ENCODE assay signal across 8 mouse cellular contexts in genomic region chr3:108256719-108257637, GRCm38 (mm10). TPM values are rescaled to one million over a fixed set of nuclear protein-coding genes. Genes with fewer than 3 reads are reported as not detected.
DNase-seq lines count a peak whose midpoint lies in the region; ATAC-seq and TF ChIP-seq lines count a peak whose summit lies in the region.

Gene Psma5, plus strand, starts transcription at chr3:108256926.

- peaks cover 3% of the 10 kb centered on the region for H3K36me3 ChIP-seq in heart, embryonic 12.5 days
- 0 out of 2 replicates have a peak, but pooled peaks cover 2% of the 10 kb centered on the region for H3K36me3 ChIP-seq in kidney, postnatal 0 days (ENCODE audit: insufficient read depth, low read length)
- H3K36me3 ChIP-seq in liver, embryonic 11.5 days (ENCODE audit: control insufficient read depth, insufficient read depth, low read length): peaks cover 2% of the 10 kb centered on the region; the same call in 1 of the 2 replicates
- H3K36me3 ChIP-seq in stomach, embryonic 14.5 days (ENCODE audit: control insufficient read depth, insufficient read depth, low read length): peaks cover 2% of the 10 kb centered on the region

- no peaks in the 10 kb centered on the region for H3K27me3 ChIP-seq in heart, embryonic 12.5 days (replicated peaks)
- no peaks in the 10 kb centered on the region for H3K27me3 ChIP-seq in kidney, postnatal 0 days (ENCODE audit: insufficient read depth, low read length)
- H3K27me3 ChIP-seq in liver, embryonic 11.5 days (replicated peaks; ENCODE audit: control insufficient read depth, insufficient read depth, low read length): no peaks in the 10 kb centered on the region
- H3K27me3 ChIP-seq in stomach, embryonic 14.5 days (ENCODE audit: control insufficient read depth, insufficient read depth, low read length): no peaks in the 10 kb centered on the region

- under 1% methylated on average over 79 of the region's 79 CpGs for WGBS in heart, embryonic 12.5 days
- under 1% methylated on average over 79 of the region's 79 CpGs for WGBS in kidney, postnatal 0 days
- WGBS in liver, embryonic 11.5 days: under 1% methylated on average over 78 of the region's 79 CpGs
- under 1% methylated on average over 74 of the region's 79 CpGs for WGBS in stomach, embryonic 14.5 days

- H3K4me2 ChIP-seq in heart, embryonic 12.5 days: peak within 1 kb of the TSS; percentile 79
- H3K4me2 ChIP-seq in kidney, postnatal 0 days (ENCODE audit: low read length): peak within 1 kb of the TSS; percentile 91
- H3K4me2 ChIP-seq in liver, embryonic 11.5 days: peak within 1 kb of the TSS; percentile 82
- peak within 1 kb of the TSS; percentile 89 for H3K4me2 ChIP-seq in stomach, embryonic 14.5 days (replicated peaks; ENCODE audit: low read depth, low read length)

- peak; percentile 98 for DNase-seq in CD4-positive helper T cell, adult 2 months (ENCODE audit: low read depth, low spot score)
- peak; percentile 96 for DNase-seq in brain, embryonic 18.5 days (ENCODE audit: low read depth, low spot score)
- DNase-seq in kidney, postnatal 0 days (ENCODE audit: low spot score): peak; percentile 99
- peak; percentile 89 for DNase-seq in liver, embryonic 11.5 days (ENCODE audit: low spot score)
- DNase-seq in naive thymus-derived CD4-positive, alpha-beta T cell, adult 2 months (ENCODE audit: low read depth): peak; percentile 98

- no peaks in the 10 kb centered on the region for H3K9me3 ChIP-seq in heart, embryonic 12.5 days (replicated peaks)
- H3K9me3 ChIP-seq in kidney, postnatal 0 days (replicated peaks; ENCODE audit: low read length): no peaks in the 10 kb centered on the region
- H3K9me3 ChIP-seq in liver, embryonic 11.5 days (ENCODE audit: control insufficient read depth, low read length): no peaks in the 10 kb centered on the region
- no peaks in the 10 kb centered on the region for H3K9me3 ChIP-seq in stomach, embryonic 14.5 days (ENCODE audit: control insufficient read depth, low read depth, low read length)

- TF ChIP-seq CTCF in kidney, postnatal 0 days (IDR thresholded peaks at IDR 0.05; ENCODE audit: low read depth): 0 out of 2 replicates have a peak, but pooled peaks have one; percentile 12

- peaks cover 15% of the 10 kb centered on the region for H3K4me1 ChIP-seq in heart, embryonic 12.5 days (replicated peaks)
- H3K4me1 ChIP-seq in kidney, postnatal 0 days (replicated peaks; ENCODE audit: insufficient read depth, low read length): peaks cover 6% of the 10 kb centered on the region
- peaks cover 12% of the 10 kb centered on the region for H3K4me1 ChIP-seq in liver, embryonic 11.5 days (replicated peaks; ENCODE audit: control insufficient read depth, insufficient read depth, low read length)
- peaks cover 13% of the 10 kb centered on the region for H3K4me1 ChIP-seq in stomach, embryonic 14.5 days (ENCODE audit: control insufficient read depth, insufficient read depth, low read length)

- H3K4me3 ChIP-seq in heart, embryonic 12.5 days: peak within 1 kb of the TSS; percentile 90
- H3K4me3 ChIP-seq in kidney, postnatal 0 days (replicated peaks; ENCODE audit: low read depth, low read length): peak within 1 kb of the TSS; percentile 90
- H3K4me3 ChIP-seq in liver, embryonic 11.5 days (ENCODE audit: low read depth, low read length): peak within 1 kb of the TSS; percentile 97
- peak within 1 kb of the TSS; percentile 95 for H3K4me3 ChIP-seq in stomach, embryonic 14.5 days (ENCODE audit: low read depth, low read length)

- peak within 1 kb of the TSS; percentile 92 for H3K9ac ChIP-seq in heart, embryonic 12.5 days
- H3K9ac ChIP-seq in kidney, postnatal 0 days (ENCODE audit: low read depth, low read length): peak within 1 kb of the TSS; percentile 86
- peak within 1 kb of the TSS; percentile 85 for H3K9ac ChIP-seq in liver, embryonic 11.5 days (ENCODE audit: low read depth, low read length)
- peak within 1 kb of the TSS; percentile 92 for H3K9ac ChIP-seq in stomach, embryonic 14.5 days (replicated peaks; ENCODE audit: low read depth, low read length)

- peak within 1 kb of the TSS; percentile 70 for H3K27ac ChIP-seq in heart, embryonic 12.5 days (ENCODE audit: poor library complexity, severe bottlenecking)
- H3K27ac ChIP-seq in kidney, postnatal 0 days: 0 out of 2 replicates have a peak within 1 kb of the TSS, but pooled peaks have one; percentile 36
- H3K27ac ChIP-seq in liver, embryonic 11.5 days (ENCODE audit: low read depth, low read length): peak within 1 kb of the TSS; percentile 85
- H3K27ac ChIP-seq in stomach, embryonic 14.5 days (ENCODE audit: low read length): 0 out of 2 replicates have a peak within 1 kb of the TSS, but pooled peaks have one; percentile 10

- peak; percentile 99 for ATAC-seq in erythroid progenitor cell, adult 5-6 weeks (replicated peaks; ENCODE audit: low FRiP score, poor library complexity, severe bottlenecking)
- peak; percentile 96 for ATAC-seq in heart, embryonic 12.5 days (ENCODE audit: insufficient number of reproducible peaks, low FRiP score)
- peak; percentile 98 for ATAC-seq in kidney, postnatal 0 days (replicated peaks; ENCODE audit: low FRiP score, low read depth)
- ATAC-seq in liver, embryonic 11.5 days (replicated peaks; ENCODE audit: low FRiP score): peak; percentile 98
- peak; percentile 99 for ATAC-seq in stomach, embryonic 14.5 days (ENCODE audit: insufficient number of reproducible peaks, insufficient read depth, low FRiP score, low read depth)

RNA-seq across cellular contexts. Expression of gene Psma5, which starts in this region (rescaled TPM):
- 78.8 and 93.0 TPM in 2 replicates for total RNA-seq in erythroid progenitor cell, adult 5-6 weeks (2015; ENCODE audit: low replicate concordance)
- 49.7 and 86.5 TPM in 2 replicates for total RNA-seq in erythroid progenitor cell, adult 5-6 weeks (2017; ENCODE audit: low replicate concordance)
- polyA plus RNA-seq in heart, embryonic 12.5 days (2016; fragmentation: Nextera tagmentation; extraction: Ambion mirVana): 193 and 194 TPM in 2 replicates
- 254 and 255 TPM in 2 replicates for polyA plus RNA-seq in kidney, postnatal 0 days (2015; fragmentation: Nextera tagmentation; extraction: Ambion mirVana)
- 335 and 351 TPM in 2 replicates for polyA plus RNA-seq in liver, embryonic 11.5 days (2014; fragmentation: Nextera tagmentation; extraction: Ambion mirVana)
- polyA plus RNA-seq in stomach, embryonic 14.5 days (2014; fragmentation: Nextera tagmentation; extraction: Ambion mirVana): 280 and 294 TPM in 2 replicates

Comparison
In these comparisons a context has a peak if more than half of its experiments do, and no peak if none do; other contexts are left out.
1. Peak in every context shown above with its lines: DNase-seq, ATAC-seq, H3K4me3 ChIP-seq and H3K27ac ChIP-seq.
2. H3K27ac ChIP-seq: peak in every context shown above with its lines; median percentile 85 in liver, embryonic 11.5 days; 70 in heart, embryonic 12.5 days; 36 in kidney, postnatal 0 days; 10 in stomach, embryonic 14.5 days.